Mouse (Mus musculus) midbrain, embryonic 13.5 days (tissue): ENCODE measurements at regions not wholly inside any gene's neighbourhood (a gene's known extent, or its start where the extent isn't known, plus 50 kb on each side); places are given as distances from the start of the nearest gene placed in this dataset.

Source experiments
- ATAC-seq: fragments of 200-750 bp; cut with Nextera tagmentation; 2 replicates; pipeline ENCODE4 v1.8.0; 2017; ENCODE audit warnings: mild to moderate bottlenecking, moderate TSS enrichment, moderate library complexity
- H3K27ac ChIP-seq: fragments of 300-500 bp; sonication (generic); 2 replicates; pipeline ENCODE4 v1.5.1; 2015; ENCODE audit warnings: inconsistent platforms, mild to moderate bottlenecking, moderate library complexity
- H3K27me3 ChIP-seq: fragments of 300-500 bp; sonication (generic); 2 replicates; pipeline ENCODE4 v1.6.1; 2015; ENCODE audit warnings: mild to moderate bottlenecking, inconsistent platforms
- H3K36me3 ChIP-seq: fragments of 300-500 bp; sonication (generic); 2 replicates; pipeline ENCODE4 v1.6.1; 2015; ENCODE audit warnings: mild to moderate bottlenecking, inconsistent platforms
- H3K4me1 ChIP-seq: fragments of 300-500 bp; sonication (generic); replicated peaks from 2 replicates; pipeline ENCODE4 v1.6.1; 2015; ENCODE audit warnings: inconsistent platforms
- H3K4me2 ChIP-seq: fragments of 300-500 bp; sonication (generic); replicated peaks from 2 replicates; pipeline ENCODE4 v1.6.1; 2015; ENCODE audit warnings: moderate library complexity, mild to moderate bottlenecking, inconsistent platforms
- H3K4me3 ChIP-seq: fragments of 300-500 bp; sonication (generic); replicated peaks from 2 replicates; pipeline ENCODE4 v1.5.1; 2015; ENCODE audit warnings: mild to moderate bottlenecking, inconsistent platforms
- H3K9ac ChIP-seq: fragments of 300-500 bp; sonication (generic); replicated peaks from 2 replicates; pipeline ENCODE4 v1.6.1; 2015; ENCODE audit warnings: mild to moderate bottlenecking, inconsistent platforms
- H3K9me3 ChIP-seq: fragments of 300-500 bp; sonication (generic); 2 replicates; pipeline ENCODE4 v1.6.1; 2016; ENCODE audit warnings: mild to moderate bottlenecking, inconsistent platforms
- WGBS: fragments of 180-500 bp; shearing (Covaris S2); methylation state at CpG from one replicate; pipeline ENCODE4 v1.1.7; 2015; 5-methylcytosine and 5-hydroxymethylcytosine counted together

DNA sequence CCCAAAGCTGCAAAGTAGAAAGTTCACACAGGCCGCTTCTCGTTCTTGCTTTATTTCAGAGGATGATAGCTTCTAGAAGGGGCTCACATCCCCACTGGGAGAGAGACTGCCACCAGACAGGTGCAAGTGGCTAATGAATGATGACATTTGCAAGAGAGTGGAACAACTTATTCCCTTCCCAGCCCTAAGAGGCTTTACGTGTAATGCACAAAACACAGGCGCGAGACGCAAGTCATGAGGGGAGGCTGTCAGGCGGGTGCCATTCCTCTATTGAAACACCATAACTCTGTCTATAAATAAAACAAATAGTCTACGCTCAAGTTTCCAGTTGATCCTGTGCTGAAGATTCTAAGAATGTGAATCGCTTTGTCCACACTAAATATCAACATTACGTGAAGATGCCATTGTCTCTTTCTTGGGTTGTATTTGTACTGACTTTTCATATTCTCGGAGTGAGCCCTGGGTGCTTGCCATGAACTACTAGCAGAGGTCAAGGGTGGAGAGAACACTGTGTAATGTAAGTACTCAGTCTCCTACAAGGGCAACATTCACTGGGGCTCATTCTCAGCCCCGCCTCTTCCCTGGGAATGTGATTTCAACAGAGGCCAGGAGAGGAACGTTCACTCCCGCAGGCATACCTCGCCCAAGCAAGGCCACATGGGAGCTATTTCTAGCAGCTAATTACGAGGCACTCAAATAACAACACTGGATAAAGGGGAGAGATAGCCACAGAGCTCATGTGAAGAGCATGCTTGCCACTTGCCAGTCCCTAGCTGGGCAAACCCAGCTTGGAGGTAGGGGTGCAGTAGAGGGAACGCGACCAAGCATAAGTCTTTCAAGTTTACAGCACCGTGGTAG lies 225.5 kb upstream of the Pabpc6 start:
- H3K4me1 ChIP-seq, result peaks cover 21% of the 10 kb centered on the region
- H3K27ac ChIP-seq, result no peak overlapping the region
- WGBS, result 69% methylated on average over 19 of the region's 19 CpGs

DNA sequence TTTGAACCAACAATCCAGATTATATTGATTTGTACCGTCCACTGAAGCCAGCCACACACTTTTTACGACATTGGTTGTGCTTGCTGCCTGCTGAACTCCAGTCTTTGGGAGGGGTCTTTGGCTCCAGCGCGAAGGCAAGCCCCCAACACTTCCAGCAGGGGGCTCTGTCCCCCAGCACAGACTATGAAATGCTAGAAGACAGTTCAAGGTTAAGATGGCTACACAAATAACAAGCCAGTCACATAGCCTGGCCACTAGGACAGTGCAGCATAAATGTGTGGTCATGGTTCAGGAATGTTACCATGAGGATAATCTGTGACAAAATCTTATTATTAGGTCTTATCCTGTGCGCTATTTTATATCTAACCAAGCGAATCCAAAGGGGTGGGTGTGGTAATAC lies 224.4 kb upstream of the Pabpc6 start:
- no peaks in the 10 kb centered on the region for H3K9me3 ChIP-seq
- no peaks in the 10 kb centered on the region for H3K27me3 ChIP-seq
- no peak overlapping the region for H3K4me2 ChIP-seq
- ATAC-seq, result no peak
- H3K4me1 ChIP-seq, result peaks cover 24% of the 10 kb centered on the region
- no peak overlapping the region for H3K4me3 ChIP-seq
- H3K36me3 ChIP-seq, result no peaks in the 10 kb centered on the region
- no peak overlapping the region for H3K9ac ChIP-seq
- 44% methylated on average over 6 of the region's 6 CpGs for WGBS
- no peak overlapping the region for H3K27ac ChIP-seq

More for the DNA sequence above, 225.5 kb upstream of the Pabpc6 start:
- no peak for ATAC-seq
- H3K4me3 ChIP-seq, result no peak overlapping the region
- no peaks in the 10 kb centered on the region for H3K36me3 ChIP-seq
- H3K4me2 ChIP-seq, result no peak overlapping the region
- no peaks in the 10 kb centered on the region for H3K9me3 ChIP-seq
- no peaks in the 10 kb centered on the region for H3K27me3 ChIP-seq
- no peak overlapping the region for H3K9ac ChIP-seq

DNA sequence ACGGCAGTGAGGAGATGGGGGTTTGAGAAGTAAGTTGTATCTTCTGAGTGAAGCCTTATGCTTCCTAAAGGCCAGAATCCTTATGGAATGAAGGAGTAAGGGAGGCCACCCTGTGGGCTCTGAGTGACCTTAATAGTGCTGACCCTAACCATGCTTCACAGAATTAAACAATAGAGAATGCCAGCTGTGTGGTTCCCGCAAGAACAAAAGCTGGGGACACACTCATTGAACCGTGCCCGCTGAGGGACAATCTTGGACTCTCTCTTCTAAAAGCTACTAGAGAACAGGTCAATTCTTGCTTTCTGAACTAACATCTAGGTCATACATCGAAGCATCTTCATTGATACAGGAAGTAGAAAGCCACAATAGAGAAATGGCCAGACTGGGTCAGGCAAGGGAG lies 223.3 kb upstream of the Pabpc6 start:
- Histone ChIP-seq H3K9ac (no peak overlapping the region), H3K4me3 (no peak overlapping the region), H3K27me3 (no peaks in the 10 kb centered on the region), H3K27ac (no peak overlapping the region), H3K36me3 (no peaks in the 10 kb centered on the region), H3K9me3 (no peaks in the 10 kb centered on the region), H3K4me1 (peaks cover 34% of the 10 kb centered on the region), H3K4me2 (no peak overlapping the region)
- WGBS, result 17% methylated on average over 5 of the region's 5 CpGs
- ATAC-seq, result no peak

DNA sequence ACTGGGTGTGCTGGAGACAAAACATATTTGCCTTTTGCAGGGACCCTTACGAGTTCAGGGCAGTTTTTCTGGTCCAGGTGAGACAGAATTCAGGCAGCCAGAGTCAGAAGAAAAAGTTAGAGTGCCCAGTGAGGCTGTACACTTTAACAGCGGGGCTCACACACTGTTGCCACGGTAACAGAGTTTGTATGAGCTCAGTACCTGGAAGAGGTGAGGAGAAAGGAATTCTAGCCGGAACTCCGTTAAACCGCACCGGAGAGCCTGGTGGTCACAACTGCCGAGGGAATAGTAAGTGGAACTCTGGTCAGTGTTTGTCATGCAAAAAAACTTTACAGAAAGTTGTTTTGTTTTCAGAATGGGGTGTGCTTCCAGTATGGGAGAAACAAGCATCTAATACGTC lies 222.6 kb upstream of the Pabpc6 start:
- no peak overlapping the region for H3K4me3 ChIP-seq
- H3K27ac ChIP-seq, result no peak overlapping the region
- no peak for ATAC-seq
- peaks cover 37% of the 10 kb centered on the region for H3K4me1 ChIP-seq
- no peaks in the 10 kb centered on the region for H3K9me3 ChIP-seq
- H3K27me3 ChIP-seq, result no peaks in the 10 kb centered on the region
- no peak overlapping the region for H3K4me2 ChIP-seq
- H3K9ac ChIP-seq, result no peak overlapping the region
- H3K36me3 ChIP-seq, result no peaks in the 10 kb centered on the region
- 77% methylated on average over 9 of the region's 9 CpGs for WGBS

DNA sequence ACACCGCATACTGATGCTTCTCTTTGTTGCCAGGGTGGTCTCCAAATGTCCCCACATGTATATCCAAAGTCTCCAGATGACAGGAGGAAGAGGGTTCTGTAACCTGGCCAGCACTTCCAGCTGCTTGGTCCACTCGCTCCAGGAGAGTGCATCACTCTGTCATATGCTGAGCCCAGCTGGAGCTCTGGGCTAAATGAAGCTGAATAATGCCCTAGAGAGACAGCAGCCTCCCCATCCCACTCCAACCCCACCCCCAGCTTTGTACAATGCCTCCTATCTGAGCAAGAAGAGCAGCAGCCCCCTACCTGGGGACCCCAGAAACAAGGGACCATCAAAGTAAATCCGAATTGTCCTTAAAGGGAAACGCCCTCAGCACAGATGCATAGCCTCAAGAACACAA lies 219.0 kb upstream of the Pabpc6 start:
- Histone ChIP-seq H3K4me1 (peaks cover 44% of the 10 kb centered on the region), H3K4me2 (no peak overlapping the region), H3K9ac (no peak overlapping the region), H3K9me3 (no peaks in the 10 kb centered on the region), H3K27me3 (no peaks in the 10 kb centered on the region), H3K36me3 (no peaks in the 10 kb centered on the region), H3K4me3 (no peak overlapping the region), H3K27ac (no peak overlapping the region)
- peak; percentile 71 for ATAC-seq
- WGBS, result 54% methylated on average over 4 of the region's 4 CpGs

DNA sequence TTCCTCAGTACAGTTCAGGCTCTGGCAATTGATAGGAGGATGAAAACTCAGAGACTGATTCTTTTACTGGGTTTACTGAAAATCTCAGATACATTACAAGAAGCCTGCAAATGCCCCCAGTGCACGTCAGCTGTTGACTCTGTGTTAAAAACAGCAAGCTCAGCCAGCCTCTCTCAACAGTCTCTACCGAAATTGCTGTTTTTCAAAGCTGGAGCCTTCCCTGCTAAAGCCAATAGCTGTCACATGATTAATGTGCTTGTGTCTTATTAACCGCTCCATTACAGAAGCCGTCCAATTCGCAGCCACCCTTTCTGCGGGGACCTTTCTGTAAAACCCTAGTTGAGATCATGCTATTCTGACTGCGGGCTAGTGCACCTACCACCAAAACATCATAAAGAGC lies 215.6 kb upstream of the Pabpc6 start:
- 58% methylated on average over 7 of the region's 7 CpGs for WGBS
- H3K36me3 ChIP-seq, result no peaks in the 10 kb centered on the region
- H3K9ac ChIP-seq, result no peak overlapping the region
- no peak overlapping the region for H3K4me2 ChIP-seq
- peak overlapping the region; percentile 20; the same call in 1 of the 2 replicates for H3K27ac ChIP-seq
- no peak overlapping the region for H3K4me3 ChIP-seq
- no peak for ATAC-seq
- no peaks in the 10 kb centered on the region for H3K27me3 ChIP-seq
- H3K4me1 ChIP-seq, result peaks cover 49% of the 10 kb centered on the region
- no peaks in the 10 kb centered on the region for H3K9me3 ChIP-seq

DNA sequence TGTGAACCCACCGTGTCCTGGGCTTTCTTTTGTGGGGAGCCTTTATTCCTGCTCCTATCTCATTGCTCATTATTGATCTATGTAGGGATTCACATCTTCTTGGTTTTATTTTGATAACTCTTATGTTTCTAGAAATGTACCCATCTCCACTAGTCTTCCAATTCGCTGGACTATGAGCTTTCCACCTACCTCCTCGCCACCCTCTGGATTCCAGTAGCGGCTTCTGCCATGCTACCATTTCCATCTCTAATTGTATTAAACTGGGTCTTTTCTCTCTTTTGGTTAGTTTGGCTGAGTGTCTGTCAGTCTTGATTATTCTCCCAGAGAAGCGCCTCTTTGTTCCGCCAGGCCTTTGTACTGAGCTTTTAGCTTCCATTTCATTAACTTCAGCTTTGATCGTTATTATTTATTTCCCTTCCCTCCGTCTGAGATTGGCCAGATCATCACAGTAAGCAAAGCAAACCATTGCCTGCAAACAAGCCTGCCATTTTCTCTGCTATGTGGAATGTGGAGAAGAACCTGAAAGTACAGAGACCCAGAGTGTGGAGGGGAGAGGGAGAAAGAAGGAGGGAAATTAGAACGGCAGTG lies 213.2 kb upstream of the Pabpc6 start:
- 12% methylated on average over 9 of the region's 9 CpGs for WGBS

DNA sequence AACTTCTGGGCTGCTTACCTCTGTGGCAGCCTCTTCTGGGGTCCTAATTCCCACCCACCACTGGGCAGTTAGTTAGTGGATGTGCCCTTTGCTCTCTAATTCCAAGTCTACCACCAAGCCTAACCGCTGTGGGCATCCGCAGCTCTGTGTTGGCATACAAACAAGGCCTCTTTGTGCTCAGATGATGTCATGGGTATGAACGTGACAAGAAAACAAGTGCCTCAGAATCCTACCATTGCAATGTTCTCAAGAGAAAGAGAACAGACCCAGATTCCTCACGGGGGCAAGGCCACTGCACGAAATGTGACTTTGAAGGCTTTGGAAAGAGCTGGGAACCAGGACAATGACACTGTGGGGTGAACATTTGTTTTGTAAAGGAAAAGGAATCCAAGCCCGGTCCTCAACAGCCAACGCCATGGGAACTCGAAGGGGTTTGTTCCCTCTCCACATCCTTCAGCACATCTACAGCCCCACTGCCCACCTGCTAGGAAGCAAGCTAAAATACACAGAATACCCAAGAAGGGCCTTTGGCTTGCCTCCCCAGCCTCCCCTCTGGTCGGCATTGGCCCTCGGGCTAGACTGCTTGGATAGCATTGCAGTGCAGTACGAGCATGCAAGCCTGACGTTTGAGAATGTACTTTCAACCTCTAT lies 210.2 kb upstream of the Pabpc6 start:
- Histone ChIP-seq H3K4me2 (no peak overlapping the region), H3K4me1 (peaks cover 32% of the 10 kb centered on the region), H3K9me3 (no peaks in the 10 kb centered on the region), H3K4me3 (no peak overlapping the region), H3K27ac (peak overlapping the region; percentile 66), H3K9ac (no peak overlapping the region), H3K36me3 (no peaks in the 10 kb centered on the region), H3K27me3 (no peaks in the 10 kb centered on the region)
- 47% methylated on average over 12 of the region's 12 CpGs for WGBS
- peak; percentile 66 for ATAC-seq

More for the DNA sequence above, 213.2 kb upstream of the Pabpc6 start:
- H3K9ac ChIP-seq, result no peak overlapping the region
- H3K27ac ChIP-seq, result peak overlapping the region; percentile 48
- 0 out of 2 replicates have a peak, but pooled peaks have one; percentile 38 for ATAC-seq
- peaks cover 44% of the 10 kb centered on the region for H3K4me1 ChIP-seq
- no peaks in the 10 kb centered on the region for H3K9me3 ChIP-seq
- H3K4me2 ChIP-seq, result no peak overlapping the region
- H3K27me3 ChIP-seq, result no peaks in the 10 kb centered on the region
- H3K36me3 ChIP-seq, result no peaks in the 10 kb centered on the region
- no peak overlapping the region for H3K4me3 ChIP-seq

DNA sequence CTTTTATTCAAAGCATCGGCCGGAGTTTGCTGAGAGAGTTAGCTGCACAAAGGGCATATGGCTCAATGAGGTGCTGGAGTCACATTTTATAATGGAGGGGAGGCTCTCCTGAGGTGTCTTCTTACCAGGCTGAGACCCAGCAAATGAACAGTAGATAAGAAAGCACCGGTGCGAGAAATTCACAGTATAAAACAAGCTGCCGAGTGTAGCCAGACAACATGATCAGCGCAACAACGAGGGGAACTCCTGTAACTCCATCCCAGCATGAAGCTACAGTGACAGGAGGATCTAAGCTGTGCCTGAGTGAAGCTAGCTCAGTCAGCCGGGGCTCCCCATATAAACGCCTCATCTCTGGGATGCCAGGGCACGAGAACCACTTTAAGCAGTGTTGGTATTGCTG lies 204.2 kb upstream of the Pabpc6 start:
- Histone ChIP-seq H3K27ac (peak overlapping the region; percentile 57), H3K27me3 (no peaks in the 10 kb centered on the region), H3K9ac (no peak overlapping the region), H3K9me3 (no peaks in the 10 kb centered on the region), H3K4me3 (no peak overlapping the region), H3K36me3 (no peaks in the 10 kb centered on the region), H3K4me2 (no peak overlapping the region), H3K4me1 (peaks cover 14% of the 10 kb centered on the region)
- 53% methylated on average over 10 of the region's 10 CpGs for WGBS
- no peak for ATAC-seq

DNA sequence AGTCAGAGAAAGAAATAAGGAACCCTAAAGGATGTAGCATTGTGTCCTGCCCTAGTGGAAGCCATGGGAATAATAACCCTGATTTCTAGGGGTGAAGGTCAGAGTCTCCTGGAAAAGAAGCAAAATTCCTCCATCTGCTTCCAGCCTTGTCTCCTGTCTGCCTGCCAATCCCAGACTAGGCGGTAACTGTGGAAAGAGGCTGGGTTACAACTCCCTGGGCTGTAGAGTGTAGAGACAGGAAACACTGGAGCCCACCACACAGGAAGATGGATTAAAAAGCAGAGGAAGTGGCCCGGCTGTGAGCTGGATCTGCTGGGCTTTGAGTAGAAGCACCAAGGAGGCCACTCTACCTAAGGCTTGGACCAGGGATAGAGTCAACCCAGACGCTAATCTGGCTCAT lies 200.7 kb upstream of the Pabpc6 start:
- H3K4me2 ChIP-seq, result no peak overlapping the region
- H3K27me3 ChIP-seq, result no peaks in the 10 kb centered on the region
- no peak for ATAC-seq
- H3K27ac ChIP-seq, result no peak overlapping the region
- H3K9ac ChIP-seq, result no peak overlapping the region
- no peaks in the 10 kb centered on the region for H3K9me3 ChIP-seq
- H3K4me1 ChIP-seq, result peaks cover 16% of the 10 kb centered on the region
- H3K36me3 ChIP-seq, result no peaks in the 10 kb centered on the region
- 96% methylated on average over 3 of the region's 3 CpGs for WGBS
- H3K4me3 ChIP-seq, result no peak overlapping the region

DNA sequence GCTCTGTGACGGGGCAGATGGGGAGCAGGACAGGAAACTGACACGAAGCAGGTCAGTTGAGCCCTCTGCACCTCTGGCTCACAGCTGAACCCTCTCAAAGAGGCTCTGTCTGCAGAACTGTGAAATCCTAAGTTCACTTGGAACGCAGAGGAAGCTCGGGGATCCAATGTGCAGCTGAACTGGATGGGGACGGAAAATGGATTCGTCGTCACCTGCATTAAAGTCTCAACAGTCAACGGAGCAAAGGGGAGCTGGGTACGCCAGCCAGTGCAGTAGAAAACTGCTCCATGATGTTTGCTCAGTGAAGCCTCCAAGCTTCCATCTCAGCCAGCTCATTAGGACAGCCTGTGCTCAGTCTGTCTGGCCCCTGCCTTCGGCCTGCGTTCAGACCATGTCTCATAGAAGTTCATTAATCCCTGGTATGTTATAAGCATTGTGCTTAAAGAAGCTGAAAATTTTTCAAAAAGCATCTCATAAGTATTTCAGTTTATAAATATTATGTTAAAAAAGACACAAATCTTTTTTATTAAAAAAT lies 199.3 kb upstream of the Pabpc6 start:
- no peak overlapping the region for H3K4me2 ChIP-seq
- H3K9ac ChIP-seq, result no peak overlapping the region
- no peaks in the 10 kb centered on the region for H3K27me3 ChIP-seq
- 84% methylated on average over 11 of the region's 11 CpGs for WGBS
- H3K36me3 ChIP-seq, result no peaks in the 10 kb centered on the region
- no peaks in the 10 kb centered on the region for H3K9me3 ChIP-seq
- peaks cover 16% of the 10 kb centered on the region for H3K4me1 ChIP-seq
- no peak overlapping the region for H3K27ac ChIP-seq
- H3K4me3 ChIP-seq, result no peak overlapping the region
- ATAC-seq, result no peak

DNA sequence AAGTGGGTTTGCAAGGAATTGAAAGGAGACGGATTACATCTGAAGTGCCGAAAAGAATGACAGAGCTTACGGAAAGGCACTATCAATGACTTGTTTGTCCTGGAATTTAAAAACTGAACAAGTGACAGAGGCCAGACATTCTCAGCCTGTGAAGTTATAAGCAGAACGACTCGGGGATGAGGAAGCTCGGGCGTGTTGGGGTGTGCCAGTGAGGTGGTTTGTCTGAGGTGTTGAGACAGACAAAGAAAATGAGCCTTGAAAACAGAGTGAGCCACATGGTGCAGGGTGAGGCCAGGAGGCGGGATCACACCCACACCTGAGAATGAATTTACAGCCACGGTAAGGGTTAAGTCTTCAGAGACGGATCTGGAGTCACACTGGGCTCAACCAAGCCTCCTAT lies 194.7 kb upstream of the Pabpc6 start:
- ATAC-seq, result no peak
- Histone ChIP-seq H3K9ac (no peak overlapping the region), H3K27me3 (no peaks in the 10 kb centered on the region), H3K27ac (no peak overlapping the region), H3K4me1 (peaks cover 24% of the 10 kb centered on the region), H3K9me3 (no peaks in the 10 kb centered on the region), H3K4me3 (no peak overlapping the region), H3K4me2 (no peak overlapping the region), H3K36me3 (no peaks in the 10 kb centered on the region)
- WGBS, result 63% methylated on average over 10 of the region's 10 CpGs
